ENCODE assay signal across 8 mouse cellular contexts in genomic region chr14:27507894-27508643, GRCm38 (mm10). TPM values are rescaled to one million over a fixed set of nuclear protein-coding genes. Genes with fewer than 3 reads are reported as not detected.
DNase-seq lines count a peak whose midpoint lies in the region; ATAC-seq and TF ChIP-seq lines count a peak whose summit lies in the region.

Ccdc66 (minus strand) TSS chr14:27508460.

- TF ChIP-seq EP300 in lung, postnatal 0 days (IDR thresholded peaks at IDR 0.05), result no peak

- no peaks in the 10 kb centered on the region for H3K27me3 ChIP-seq in hindbrain, embryonic 10.5 days (ENCODE audit: insufficient read depth, poor library complexity, severe bottlenecking)
- no peaks in the 10 kb centered on the region for H3K27me3 ChIP-seq in lung, postnatal 0 days (replicated peaks; ENCODE audit: insufficient read depth, low read length)

- peaks cover 12% of the 10 kb centered on the region for H3K4me1 ChIP-seq in hindbrain, embryonic 10.5 days (replicated peaks)
- peaks cover 5% of the 10 kb centered on the region; the same call in 1 of the 2 replicates for H3K4me1 ChIP-seq in lung, postnatal 0 days (ENCODE audit: insufficient read depth, low read depth, low read length)

- peak within 1 kb of the TSS; percentile 72 for H3K4me2 ChIP-seq in lung, postnatal 0 days (replicated peaks; ENCODE audit: low read depth, low read length)

- peak within 1 kb of the TSS; percentile 80 for H3K4me3 ChIP-seq in hindbrain, embryonic 10.5 days
- peak within 1 kb of the TSS; percentile 85 for H3K4me3 ChIP-seq in lung, postnatal 0 days (ENCODE audit: low read depth, low read length)

- H3K9me3 ChIP-seq in hindbrain, embryonic 10.5 days, result no peaks in the 10 kb centered on the region
- no peaks in the 10 kb centered on the region for H3K9me3 ChIP-seq in lung, postnatal 0 days (ENCODE audit: low read length)

- peak; percentile 84 for DNase-seq in MEL-GATA-1-ER (ENCODE audit: extremely low read depth, low read depth)
- DNase-seq in cerebellum, adult 8-10 months, result peak; percentile 100
- DNase-seq in hindbrain, embryonic 10.5 days (ENCODE audit: low spot score), result peak; percentile 100
- peak; percentile 98 for DNase-seq in layer of hippocampus, adult 9-11 months
- peak; percentile 90 for DNase-seq in lung, postnatal 0 days (ENCODE audit: low spot score)
- peak; percentile 100 for DNase-seq in ovary, postnatal 14 days (ENCODE audit: low spot score)
- peak; percentile 98 for DNase-seq in thymus, postnatal 14 days

- H3K36me3 ChIP-seq in hindbrain, embryonic 10.5 days, result peaks cover 27% of the 10 kb centered on the region
- H3K36me3 ChIP-seq in lung, postnatal 0 days (ENCODE audit: insufficient read depth, low read length), result no peaks in the 10 kb centered on the region

- ATAC-seq in frontal cortex, adult (ENCODE audit: low TSS enrichment), result peak; percentile 98
- peak; percentile 99 for ATAC-seq in lung, postnatal 0 days

- peak within 1 kb of the TSS; percentile 45 for H3K9ac ChIP-seq in lung, postnatal 0 days (replicated peaks; ENCODE audit: low read depth)

- under 1% methylated on average over 51 of the region's 51 CpGs for WGBS in hindbrain, embryonic 10.5 days
- WGBS in lung, postnatal 0 days, result under 1% methylated on average over 51 of the region's 51 CpGs

- TF ChIP-seq CTCF in lung, postnatal 0 days (IDR thresholded peaks at IDR 0.05), result peak; percentile 11; the same call in 1 of the 2 replicates

- H3K27ac ChIP-seq in hindbrain, embryonic 10.5 days, result peak within 1 kb of the TSS; percentile 94
- peak within 1 kb of the TSS; percentile 15; the same call in 1 of the 2 replicates for H3K27ac ChIP-seq in lung, postnatal 0 days (ENCODE audit: low read length)

RNA-seq across cellular contexts. Expression of gene Ccdc66, which starts in this region (rescaled TPM):
- 12.3 and 14.0 TPM in 2 replicates for polyA plus RNA-seq in hindbrain, embryonic 10.5 days (2016; fragmentation: Nextera tagmentation; extraction: Ambion mirVana)
- polyA plus RNA-seq in lung, postnatal 0 days (2015; fragmentation: Nextera tagmentation; extraction: Ambion mirVana), result 4.9 and 5.1 TPM in 2 replicates

Comparison
In these comparisons a context has a peak if more than half of its experiments do, and no peak if none do; other contexts are left out.
1. Peak in every context shown above with its lines: DNase-seq, ATAC-seq, H3K4me3 ChIP-seq and H3K27ac ChIP-seq.